12 mouse cellular contexts compared by ENCODE assay signal in the genomic region with DNA sequence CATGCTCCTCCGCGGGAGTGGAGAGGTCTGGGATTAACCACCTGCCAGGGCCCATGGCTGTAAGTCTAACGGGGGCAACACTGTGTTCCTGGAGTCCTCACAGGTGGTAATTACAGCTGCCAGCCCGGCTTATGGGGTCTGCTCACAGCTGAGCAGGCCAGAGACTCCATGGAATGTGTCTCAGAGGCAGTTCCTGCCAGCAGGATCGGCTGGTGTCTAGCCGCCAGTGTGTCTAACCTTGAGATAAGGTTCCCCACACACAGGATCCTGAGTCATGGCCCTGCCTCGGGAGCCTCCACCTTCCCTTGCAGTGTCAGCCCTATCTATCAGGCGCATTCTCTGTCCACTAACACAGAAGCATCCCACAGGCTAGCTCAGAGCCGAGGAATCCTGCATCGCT. TPM values are rescaled to one million over a fixed set of nuclear protein-coding genes. Genes with fewer than 3 reads are reported as not detected.
DNase-seq lines count a peak whose midpoint lies in the region; ATAC-seq and TF ChIP-seq lines count a peak whose summit lies in the region.
"Had no signal": no experiment of that assay in that cellular context is flagged by ENCODE, and none has a peak within 500 bp of the region (broad histone marks: within the 10 kb centered on the region; RNA-seq: fewer than 3 reads in every experiment).

No protein-coding gene starts in this region.

- no peaks in the 10 kb centered on the region for H3K9me3 ChIP-seq in forebrain, embryonic 14.5 days (replicated peaks; ENCODE audit: control insufficient read depth, low read length)
- no peaks in the 10 kb centered on the region for H3K9me3 ChIP-seq in forebrain, postnatal 0 days (ENCODE audit: low read length)
- no peaks in the 10 kb centered on the region for H3K9me3 ChIP-seq in heart, embryonic 15.5 days (replicated peaks)
- H3K9me3 ChIP-seq in liver, postnatal 0 days (ENCODE audit: low read length): no peaks in the 10 kb centered on the region
- H3K9me3 ChIP-seq: midbrain, embryonic 12.5 days had no signal

- no peak for TF ChIP-seq CTCF in forebrain, postnatal 0 days (IDR thresholded peaks at IDR 0.05; ENCODE audit: low read depth)
- TF ChIP-seq CTCF in liver, postnatal 0 days (IDR thresholded peaks at IDR 0.05; ENCODE audit: low read depth): no peak

- H3K4me3 ChIP-seq in forebrain, embryonic 14.5 days (ENCODE audit: low read depth, low read length): no peak overlapping the region
- H3K4me3 ChIP-seq in forebrain, postnatal 0 days (ENCODE audit: low read depth, low read length): no peak overlapping the region
- no peak overlapping the region for H3K4me3 ChIP-seq in heart, embryonic 15.5 days
- no peak overlapping the region for H3K4me3 ChIP-seq in liver, postnatal 0 days (ENCODE audit: low read depth, low read length)
- H3K4me3 ChIP-seq: midbrain, embryonic 12.5 days had no signal

- ATAC-seq in forebrain, embryonic 14.5 days: no peak
- ATAC-seq in forebrain, postnatal 0 days: no peak
- ATAC-seq in heart, embryonic 15.5 days (replicated peaks; ENCODE audit: insufficient number of reproducible peaks, insufficient read depth, low FRiP score, low read depth): peak; percentile 84
- ATAC-seq in liver, postnatal 0 days: peak; percentile 50; the same call in 1 of the 2 replicates

- peaks cover 25% of the 10 kb centered on the region for H3K4me1 ChIP-seq in forebrain, embryonic 14.5 days (ENCODE audit: control insufficient read depth, insufficient read depth, low read length)
- H3K4me1 ChIP-seq in forebrain, postnatal 0 days (ENCODE audit: insufficient read depth): peaks cover 10% of the 10 kb centered on the region
- H3K4me1 ChIP-seq in heart, embryonic 15.5 days (replicated peaks): peaks cover 33% of the 10 kb centered on the region
- H3K4me1 ChIP-seq in liver, postnatal 0 days (ENCODE audit: insufficient read depth): no peaks in the 10 kb centered on the region

- no peaks in the 10 kb centered on the region for H3K27me3 ChIP-seq in forebrain, embryonic 14.5 days (replicated peaks; ENCODE audit: control insufficient read depth, insufficient read depth, low read length)
- H3K27me3 ChIP-seq in forebrain, postnatal 0 days (ENCODE audit: insufficient read depth, low read length): no peaks in the 10 kb centered on the region
- no peaks in the 10 kb centered on the region for H3K27me3 ChIP-seq in heart, embryonic 15.5 days
- H3K27me3 ChIP-seq in liver, postnatal 0 days (ENCODE audit: insufficient read depth, low read length): no peaks in the 10 kb centered on the region

- no peak overlapping the region for H3K9ac ChIP-seq in forebrain, embryonic 14.5 days (ENCODE audit: low read length)
- H3K9ac ChIP-seq in forebrain, postnatal 0 days: no peak overlapping the region
- no peak overlapping the region for H3K9ac ChIP-seq in heart, embryonic 15.5 days
- no peak overlapping the region for H3K9ac ChIP-seq in liver, postnatal 0 days (replicated peaks)
- H3K9ac ChIP-seq: midbrain, embryonic 12.5 days had no signal

- no peak overlapping the region for H3K4me2 ChIP-seq in forebrain, embryonic 14.5 days (ENCODE audit: low read length)
- H3K4me2 ChIP-seq in forebrain, postnatal 0 days (ENCODE audit: low read depth): no peak overlapping the region
- H3K4me2 ChIP-seq in heart, embryonic 15.5 days: peak overlapping the region; percentile 19
- no peak overlapping the region for H3K4me2 ChIP-seq in liver, postnatal 0 days (ENCODE audit: low read depth, low read length)
- H3K4me2 ChIP-seq: midbrain, embryonic 12.5 days had no signal

- 49% methylated on average over 10 of the region's 10 CpGs for WGBS in forebrain, embryonic 14.5 days
- 57% methylated on average over 10 of the region's 10 CpGs for WGBS in forebrain, postnatal 0 days
- WGBS in heart, embryonic 15.5 days: 17% methylated on average over 10 of the region's 10 CpGs
- WGBS in liver, postnatal 0 days (ENCODE audit: insufficient replicate concordance): 44% methylated on average over 10 of the region's 10 CpGs

- no peak for TF ChIP-seq EP300 in liver, postnatal 0 days (IDR thresholded peaks at IDR 0.05; ENCODE audit: low read depth)

- no peaks in the 10 kb centered on the region for H3K36me3 ChIP-seq in forebrain, embryonic 14.5 days (ENCODE audit: control insufficient read depth, insufficient read depth, low read length)
- no peaks in the 10 kb centered on the region for H3K36me3 ChIP-seq in forebrain, postnatal 0 days (ENCODE audit: insufficient read depth)
- H3K36me3 ChIP-seq in heart, embryonic 15.5 days: no peaks in the 10 kb centered on the region
- no peaks in the 10 kb centered on the region for H3K36me3 ChIP-seq in liver, postnatal 0 days (replicated peaks; ENCODE audit: insufficient read depth, low read length)
- H3K36me3 ChIP-seq: midbrain, embryonic 12.5 days had no signal

- no peak overlapping the region for H3K27ac ChIP-seq in forebrain, embryonic 14.5 days (ENCODE audit: low read depth, low read length)
- H3K27ac ChIP-seq in forebrain, postnatal 0 days (ENCODE audit: low read depth, low read length): no peak overlapping the region
- H3K27ac ChIP-seq in heart, embryonic 15.5 days: peak overlapping the region; percentile 77
- no peak overlapping the region for H3K27ac ChIP-seq in liver, postnatal 0 days (ENCODE audit: low read depth)
- H3K27ac ChIP-seq: midbrain, embryonic 12.5 days had no signal

- peak; percentile 21 for DNase-seq in forebrain, embryonic 14.5 days (ENCODE audit: low spot score)
- DNase-seq in forebrain, postnatal 0 days: no peak
- DNase-seq in adrenal gland, adult 18-20 months (ENCODE audit: low spot score in 2 of 2): peak; percentile 39 to 43
- no peak for DNase-seq in liver, postnatal 0 days
- DNase-seq in kidney, adult 9 months: no peak
- no peak for DNase-seq in right cerebral cortex, adult 2 months (ENCODE audit: low spot score in 2 of 2)
- DNase-seq in frontal cortex, postnatal 25 days (ENCODE audit: low spot score in 2 of 2): no peak
- DNase-seq: cerebellum, postnatal 10 days; gastrocnemius, postnatal 10 days; spleen, adult 18-20 months had no signal

RNA-seq across cellular contexts. Expression of gene Man1c1, which starts 41.0 kb away (rescaled TPM):
- polyA plus RNA-seq in forebrain, embryonic 14.5 days (2014; fragmentation: Nextera tagmentation; extraction: Ambion mirVana): 1.5 and 1.9 TPM in 2 replicates
- 8.3 and 9.9 TPM in 2 replicates for total RNA-seq in forebrain, postnatal 0 days (2014; rRNA removed)
- 1.7 and 2.4 TPM in 2 replicates for polyA plus RNA-seq in forebrain, postnatal 0 days (2015; fragmentation: Nextera tagmentation; extraction: Ambion mirVana)
- 10 to 100 TPM; 14.9 to 20.8 TPM for total RNA-seq in adrenal gland, adult 18-20 months (2021)
- polyA plus RNA-seq in heart, embryonic 15.5 days (2015; fragmentation: Nextera tagmentation; extraction: Ambion mirVana): 5.1 and 6.6 TPM in 2 replicates
- polyA plus RNA-seq in liver, postnatal 0 days (2015; fragmentation: Nextera tagmentation; extraction: Ambion mirVana): 1.5 and 1.7 TPM in 2 replicates

Comparison
In these comparisons a context has a peak if more than half of its experiments do, and no peak if none do; other contexts are left out.
1. DNase-seq: peak in forebrain, embryonic 14.5 days (single experiment) and adrenal gland, adult 18-20 months (2 of 2); none in forebrain, postnatal 0 days (single experiment), liver, postnatal 0 days (single experiment), kidney, adult 9 months (single experiment), right cerebral cortex, adult 2 months (0 of 2) and frontal cortex, postnatal 25 days (0 of 2).
2. ATAC-seq: peak in heart, embryonic 15.5 days (single experiment) and liver, postnatal 0 days (single experiment); none in forebrain, embryonic 14.5 days (single experiment) and forebrain, postnatal 0 days (single experiment).